Mouse (Mus musculus): ENCODE measurements around the gene Mospd1.

The Mospd1 gene

DNA sequence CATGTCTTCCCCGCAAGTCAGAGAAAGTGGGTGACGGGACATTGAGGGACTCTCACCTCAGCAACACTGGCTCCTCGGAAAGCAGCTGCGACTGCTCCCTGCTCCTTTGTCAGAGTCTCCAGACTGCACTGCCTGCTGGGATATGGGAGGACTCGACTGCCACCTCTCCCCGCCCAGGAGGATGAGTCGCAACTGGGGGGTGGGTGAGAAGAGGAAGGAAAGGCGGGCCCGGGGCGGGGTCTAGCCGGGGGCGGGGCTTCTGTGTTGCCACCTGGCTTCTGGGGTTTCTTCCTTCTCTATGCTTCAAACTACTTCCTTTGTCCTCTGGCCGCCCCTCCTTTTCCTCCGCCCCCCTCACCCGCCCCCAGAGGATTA is at the start of gene Mospd1:
Mospd1 (minus strand) TSS at position 137 of the 375 bp plus-strand sequence.
- DNase-seq, result peak; percentile 80

- no peak for DNase-seq
These were observed 16.1 kb upstream of the Mospd1 start for GRCm38 (mm10) chrX:53386362-53386761.

GRCm38 (mm10) chrX:53383122-53383521 is 12.8 kb upstream of the Mospd1 start:
- DNase-seq, result no peak

- DNase-seq, result peak; percentile 13
These were observed 552 bp downstream of the Mospd1 start for GRCm38 (mm10) chrX:53369534-53370365.

GRCm38 (mm10) chrX:53364668-53365383 is 5.5 kb downstream of the Mospd1 start:
- DNase-seq, result no peak

- DNase-seq, result no peak
These were observed 21.9 kb downstream of the Mospd1 start for GRCm38 (mm10) chrX:53348374-53348773.

GRCm38 (mm10) chrX:53341531-53341930 is 28.8 kb downstream of the Mospd1 start:
- peak; percentile 3 for DNase-seq

- DNase-seq, result no peak
These were observed 32.9 kb downstream of the Mospd1 start for GRCm38 (mm10) chrX:53337355-53337754.

DNA sequence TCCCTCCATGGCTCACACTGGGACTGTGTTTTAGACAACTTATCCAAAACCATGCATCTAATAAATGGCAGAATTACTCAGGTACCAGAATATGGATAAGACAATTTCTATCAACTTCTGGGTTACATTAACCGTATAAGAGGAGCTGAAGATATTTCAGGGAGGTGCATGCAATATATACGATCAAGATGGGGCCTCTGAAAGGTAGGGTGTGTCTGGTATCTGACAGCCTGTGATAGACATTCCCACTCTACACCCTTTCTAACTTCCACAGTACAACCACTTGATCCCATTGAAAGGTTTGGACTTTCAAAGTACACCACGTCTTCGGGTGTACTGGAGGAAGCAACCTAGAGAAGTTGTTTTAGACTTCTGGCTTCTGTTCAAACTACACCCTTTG is 39.9 kb downstream of the Mospd1 start:
- no peak for DNase-seq

DNA sequence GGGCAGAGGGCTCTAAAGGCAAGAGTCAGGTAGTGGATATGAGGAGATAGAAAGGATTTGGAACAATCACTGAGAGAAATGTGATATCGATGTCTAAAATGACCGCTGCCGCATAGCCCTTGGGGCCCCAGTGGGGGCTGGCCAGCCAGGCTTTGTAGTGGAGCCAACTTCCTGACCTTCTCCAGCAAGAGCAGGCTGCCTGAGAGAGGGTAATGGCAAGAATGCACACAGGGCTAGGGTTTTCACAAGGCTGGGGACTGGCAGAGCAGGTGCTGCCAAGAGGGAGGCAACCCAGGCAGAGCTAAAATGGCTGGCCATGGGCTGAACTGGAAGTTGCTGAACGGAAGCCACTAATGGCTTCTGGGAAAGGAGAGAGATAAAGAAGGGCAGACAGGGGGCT is 49.2 kb downstream of the Mospd1 start:
- DNase-seq, result no peak

DNA sequence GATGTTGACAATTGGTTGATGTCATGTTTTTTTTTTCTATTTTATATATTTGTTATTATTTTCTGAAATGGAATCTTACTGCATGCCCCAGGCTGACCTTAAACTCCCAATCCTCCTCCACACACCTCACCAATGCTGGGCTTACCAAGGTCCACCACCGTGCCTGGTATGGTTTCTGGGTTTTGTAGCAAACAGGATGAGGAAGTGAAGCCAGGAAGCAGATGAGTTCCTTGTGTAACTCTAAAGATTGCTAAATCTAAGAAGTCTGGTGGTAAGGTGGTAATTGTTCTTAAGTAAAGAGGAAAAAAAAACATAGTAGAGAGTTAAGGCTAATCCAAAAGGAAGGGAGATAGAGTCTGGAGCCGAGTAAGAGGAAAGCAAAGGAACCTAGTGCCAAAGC is 49.7 kb downstream of the Mospd1 start:
- no peak for DNase-seq
